8 mouse cellular contexts compared by ENCODE assay signal in the genomic region with DNA sequence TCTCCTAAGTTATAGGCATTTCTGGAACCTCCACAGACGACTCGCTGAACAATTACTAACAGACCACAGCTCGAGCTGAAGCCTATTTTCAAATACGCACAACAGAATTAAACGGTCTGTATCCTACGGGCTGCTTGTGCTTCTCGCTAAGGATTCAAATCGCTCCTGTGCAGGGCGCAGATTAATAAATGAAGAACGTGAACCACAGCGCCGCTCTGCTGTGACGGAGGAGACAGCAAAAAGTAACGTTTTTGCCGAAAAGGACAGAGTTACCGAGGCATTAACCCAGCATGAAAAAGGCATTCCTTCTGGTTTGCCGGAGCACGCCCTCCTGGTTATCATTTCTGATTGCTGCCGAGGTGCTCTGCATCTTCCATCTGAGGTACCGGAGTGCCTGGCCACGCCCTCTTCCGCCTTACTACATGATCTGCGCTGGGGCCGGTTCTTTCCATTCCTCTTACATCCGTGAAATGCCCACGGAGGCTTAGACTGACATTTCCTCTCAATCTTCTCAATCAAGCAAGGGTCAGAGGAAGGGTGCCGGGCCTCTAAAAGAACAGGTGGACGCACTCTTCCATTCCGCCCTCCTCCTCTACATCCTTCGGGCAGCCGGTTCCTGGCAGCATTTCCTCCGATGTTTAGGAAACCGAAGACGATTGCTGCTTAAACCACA.
DNase-seq lines count a peak whose midpoint lies in the region; ATAC-seq and TF ChIP-seq lines count a peak whose summit lies in the region.

No protein-coding gene starts in this region.

- peak overlapping the region; percentile 57 for H3K4me2 ChIP-seq in lung, embryonic 14.5 days
- peak overlapping the region; percentile 45 for H3K4me2 ChIP-seq in embryonic facial prominence, embryonic 12.5 days (replicated peaks)
- H3K4me2 ChIP-seq in neural tube, embryonic 13.5 days: peak overlapping the region; percentile 54

- peak overlapping the region; percentile 17; the same call in 1 of the 2 replicates for H3K9ac ChIP-seq in lung, embryonic 14.5 days
- no peak overlapping the region for H3K9ac ChIP-seq in embryonic facial prominence, embryonic 12.5 days
- peak overlapping the region; percentile 38 for H3K9ac ChIP-seq in neural tube, embryonic 13.5 days

- DNase-seq in lung, embryonic 14.5 days: peak; percentile 57
- no peak for DNase-seq in lung, postnatal 14 days
- DNase-seq in layer of hippocampus, postnatal 14 days (ENCODE audit: low spot score in 2 of 2): no peak
- DNase-seq in cerebellum, adult 11-12 months: no peak
- no peak for DNase-seq in kidney, postnatal 36 days

- WGBS in lung, embryonic 14.5 days: 46% methylated on average over 34 of the region's 34 CpGs
- WGBS in embryonic facial prominence, embryonic 12.5 days: 48% methylated on average over 34 of the region's 34 CpGs
- 49% methylated on average over 34 of the region's 34 CpGs for WGBS in neural tube, embryonic 13.5 days

- H3K4me1 ChIP-seq in lung, embryonic 14.5 days (ENCODE audit: insufficient read depth): no peaks in the 10 kb centered on the region
- no peaks in the 10 kb centered on the region for H3K4me1 ChIP-seq in embryonic facial prominence, embryonic 12.5 days
- no peaks in the 10 kb centered on the region for H3K4me1 ChIP-seq in neural tube, embryonic 13.5 days (replicated peaks)

- H3K9me3 ChIP-seq in lung, embryonic 14.5 days (ENCODE audit: low read depth, low read length): no peaks in the 10 kb centered on the region
- no peaks in the 10 kb centered on the region for H3K9me3 ChIP-seq in embryonic facial prominence, embryonic 12.5 days
- no peaks in the 10 kb centered on the region for H3K9me3 ChIP-seq in neural tube, embryonic 13.5 days

- H3K27me3 ChIP-seq in lung, embryonic 14.5 days (ENCODE audit: insufficient read depth, low read length): no peaks in the 10 kb centered on the region
- H3K27me3 ChIP-seq in embryonic facial prominence, embryonic 12.5 days: no peaks in the 10 kb centered on the region
- H3K27me3 ChIP-seq in neural tube, embryonic 13.5 days: no peaks in the 10 kb centered on the region

- H3K27ac ChIP-seq in lung, embryonic 14.5 days (ENCODE audit: low read depth): no peak overlapping the region
- H3K27ac ChIP-seq in embryonic facial prominence, embryonic 12.5 days: no peak overlapping the region
- H3K27ac ChIP-seq in neural tube, embryonic 13.5 days (replicated peaks): no peak overlapping the region

- no peak for ATAC-seq in lung, embryonic 14.5 days (ENCODE audit: insufficient read depth)
- ATAC-seq in embryonic facial prominence, embryonic 12.5 days (ENCODE audit: insufficient number of reproducible peaks, insufficient read depth, low FRiP score, low TSS enrichment): no peak
- peak; percentile 82 for ATAC-seq in inflammation-experienced regulatory T-cells, adult 6 months
- no peak for ATAC-seq in neural tube, embryonic 13.5 days (ENCODE audit: low read depth)

- no peaks in the 10 kb centered on the region for H3K36me3 ChIP-seq in lung, embryonic 14.5 days (ENCODE audit: insufficient read depth)
- no peaks in the 10 kb centered on the region for H3K36me3 ChIP-seq in embryonic facial prominence, embryonic 12.5 days
- no peaks in the 10 kb centered on the region for H3K36me3 ChIP-seq in neural tube, embryonic 13.5 days

- TF ChIP-seq CTCF in lung, embryonic 14.5 days (IDR thresholded peaks at IDR 0.05; ENCODE audit: low read depth): peak; percentile 42

- H3K4me3 ChIP-seq in lung, embryonic 14.5 days (ENCODE audit: low read depth, low read length): peak overlapping the region; percentile 30
- peak overlapping the region; percentile 32 for H3K4me3 ChIP-seq in embryonic facial prominence, embryonic 12.5 days
- peak overlapping the region; percentile 36 for H3K4me3 ChIP-seq in neural tube, embryonic 13.5 days
